Mouse (Mus musculus) lung, embryonic 16.5 days (tissue): ENCODE data around the gene Cdh4. TPM values are rescaled to one million over a fixed set of nuclear protein-coding genes. Genes with fewer than 3 reads are reported as not detected.

Experiments
- ATAC-seq: fragments of 200-750 bp; cut with Nextera tagmentation; 2 replicates; pipeline ENCODE4 v1.8.0; 2017; ENCODE audit warnings: low read depth, mild to moderate bottlenecking, moderate library complexity
- H3K27ac ChIP-seq: fragments of 300-500 bp; sonication (generic); 2 replicates; pipeline ENCODE4 v1.5.1; 2014; ENCODE audit warnings: mild to moderate bottlenecking, control low read depth, low read length
- H3K27me3 ChIP-seq: fragments of 300-500 bp; sonication (generic); 2 replicates; pipeline ENCODE4 v1.6.1; 2014; ENCODE audit warnings: low read depth, low read length, mixed read lengths; ENCODE audit not compliant: control insufficient read depth, insufficient read depth
- H3K36me3 ChIP-seq: fragments of 300-500 bp; sonication (generic); 2 replicates; pipeline ENCODE4 v1.6.1; 2014; ENCODE audit warnings: low read length; ENCODE audit not compliant: control insufficient read depth, insufficient read depth
- H3K4me1 ChIP-seq: fragments of 300-500 bp; sonication (generic); replicated peaks from 2 replicates; pipeline ENCODE4 v1.6.1; 2014; ENCODE audit warnings: low read length, mixed read lengths; ENCODE audit not compliant: control insufficient read depth, insufficient read depth
- H3K4me2 ChIP-seq: fragments of 300-500 bp; sonication (generic); 2 replicates; pipeline ENCODE4 v1.6.1; 2014; ENCODE audit warnings: low read depth, low read length, control low read depth
- H3K4me3 ChIP-seq: fragments of 300-500 bp; sonication (generic); 2 replicates; pipeline ENCODE4 v1.5.1; 2014; ENCODE audit warnings: mild to moderate bottlenecking, low read length, control low read depth
- H3K9ac ChIP-seq: fragments of 300-500 bp; sonication (generic); 2 replicates; pipeline ENCODE4 v1.6.1; 2014; ENCODE audit warnings: low read length, control low read depth
- H3K9me3 ChIP-seq: fragments of 300-500 bp; sonication (generic); 2 replicates; pipeline ENCODE4 v1.6.1; 2016; ENCODE audit warnings: low read length; ENCODE audit not compliant: control insufficient read depth
- WGBS: fragments of 180-500 bp; shearing (Covaris S2); extraction: QIAGEN DNeasy Blood & Tissue Kit; methylation state at CpG from one replicate; pipeline ENCODE4 v1.1.7; 2014; 5-methylcytosine and 5-hydroxymethylcytosine counted together
- polyA plus RNA-seq: library from polyadenylated mRNA; unstranded; fragments of >200 nt; fragmentation: Nextera tagmentation; extraction: Ambion mirVana; gene quantifications from 2 replicates; pipeline ENCODE4 v1.2.1, GENCODE M21; 2015

Cdh4 gene
- polyA plus RNA-seq, 1 experiment from 2014 or later = 7.0 TPM

DNA sequence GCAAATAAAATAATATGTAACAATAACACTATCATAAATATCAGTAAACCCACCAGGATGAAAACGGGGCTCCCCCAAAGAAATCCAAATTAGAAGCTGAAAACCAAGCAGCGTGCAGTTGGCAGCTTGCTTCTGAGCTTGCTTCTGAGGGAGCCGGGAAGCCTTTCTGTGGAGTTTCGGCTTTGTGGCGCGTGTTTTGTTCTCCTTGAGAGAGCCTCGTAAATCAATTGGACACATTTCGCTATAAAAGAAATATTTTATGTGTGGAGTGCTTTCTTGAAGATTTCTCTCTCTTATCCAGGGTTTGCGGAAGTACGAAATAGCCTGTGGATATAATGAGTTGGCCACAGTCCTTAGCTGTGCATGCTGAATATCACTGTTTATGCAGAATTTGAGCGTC, 131.1 kb downstream of the Cdh4 start:
- Histone ChIP-seq H3K27me3 (no peaks in the 10 kb centered on the region), H3K27ac (no peak overlapping the region), H3K9me3 (no peaks in the 10 kb centered on the region), H3K4me3 (no peak overlapping the region), H3K4me2 (no peak overlapping the region), H3K9ac (no peak overlapping the region), H3K4me1 (peaks cover 5% of the 10 kb centered on the region; the same call in 1 of the 2 replicates), H3K36me3 (no peaks in the 10 kb centered on the region)
- 70% methylated on average over 11 of the region's 11 CpGs for WGBS
- ATAC-seq = no peak

DNA sequence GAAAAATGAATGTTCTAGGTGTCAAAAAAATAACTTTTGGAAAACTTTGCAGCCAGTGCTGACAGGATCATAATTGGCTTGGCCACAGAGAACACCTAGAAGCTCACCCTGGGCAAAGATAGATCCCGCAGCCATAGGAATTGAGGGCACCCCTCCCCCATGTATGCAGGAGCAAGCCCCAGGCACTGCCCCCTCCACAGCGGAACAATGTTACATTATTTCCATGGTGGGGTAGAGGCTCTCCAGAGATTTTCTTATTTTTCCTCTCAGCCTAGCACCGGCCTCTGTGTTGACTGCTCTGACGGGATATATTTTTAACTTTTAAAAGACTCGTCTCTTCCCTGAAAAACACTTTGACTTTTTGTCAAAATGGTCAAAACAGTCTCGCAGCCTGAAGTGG, 131.6 kb downstream of the Cdh4 start:
- 72% methylated on average over 6 of the region's 6 CpGs for WGBS
- no peak for ATAC-seq

GRCm38 (mm10) chr2:179575585-179575984, 133.4 kb downstream of the Cdh4 start:
- no peaks in the 10 kb centered on the region for H3K36me3 ChIP-seq
- WGBS = 78% methylated on average over 7 of the region's 7 CpGs
- ATAC-seq = no peak

More for the DNA sequence above, 131.6 kb downstream of the Cdh4 start:
- Histone ChIP-seq H3K4me2 (no peak overlapping the region), H3K36me3 (no peaks in the 10 kb centered on the region), H3K4me3 (no peak overlapping the region), H3K9me3 (no peaks in the 10 kb centered on the region), H3K27ac (no peak overlapping the region), H3K27me3 (no peaks in the 10 kb centered on the region), H3K4me1 (peaks cover 5% of the 10 kb centered on the region; the same call in 1 of the 2 replicates), H3K9ac (no peak overlapping the region)

GRCm38 (mm10) chr2:179576221-179576620, 134.0 kb downstream of the Cdh4 start:
- Histone ChIP-seq H3K4me1 (0 out of 2 replicates have a peak, but pooled peaks cover under 1% of the 10 kb centered on the region), H3K9me3 (no peaks in the 10 kb centered on the region), H3K4me2 (no peak overlapping the region), H3K36me3 (no peaks in the 10 kb centered on the region), H3K9ac (no peak overlapping the region), H3K4me3 (no peak overlapping the region), H3K27me3 (no peaks in the 10 kb centered on the region), H3K27ac (no peak overlapping the region)
- no peak for ATAC-seq
- WGBS = 38% methylated on average over 1 of the region's 1 CpGs

More at GRCm38 (mm10) chr2:179575585-179575984, 133.4 kb downstream of the Cdh4 start:
- Histone ChIP-seq H3K27me3 (no peaks in the 10 kb centered on the region), H3K9me3 (no peaks in the 10 kb centered on the region), H3K9ac (no peak overlapping the region), H3K27ac (no peak overlapping the region), H3K4me3 (no peak overlapping the region), H3K4me1 (0 out of 2 replicates have a peak, but pooled peaks cover 2% of the 10 kb centered on the region), H3K4me2 (no peak overlapping the region)

GRCm38 (mm10) chr2:179578329-179578728, 136.1 kb downstream of the Cdh4 start:
- Histone ChIP-seq H3K4me3 (no peak overlapping the region), H3K36me3 (no peaks in the 10 kb centered on the region), H3K9ac (no peak overlapping the region), H3K4me2 (no peak overlapping the region), H3K9me3 (no peaks in the 10 kb centered on the region), H3K4me1 (no peaks in the 10 kb centered on the region), H3K27ac (no peak overlapping the region), H3K27me3 (no peaks in the 10 kb centered on the region)
- ATAC-seq = no peak
- 64% methylated on average over 3 of the region's 3 CpGs for WGBS

DNA sequence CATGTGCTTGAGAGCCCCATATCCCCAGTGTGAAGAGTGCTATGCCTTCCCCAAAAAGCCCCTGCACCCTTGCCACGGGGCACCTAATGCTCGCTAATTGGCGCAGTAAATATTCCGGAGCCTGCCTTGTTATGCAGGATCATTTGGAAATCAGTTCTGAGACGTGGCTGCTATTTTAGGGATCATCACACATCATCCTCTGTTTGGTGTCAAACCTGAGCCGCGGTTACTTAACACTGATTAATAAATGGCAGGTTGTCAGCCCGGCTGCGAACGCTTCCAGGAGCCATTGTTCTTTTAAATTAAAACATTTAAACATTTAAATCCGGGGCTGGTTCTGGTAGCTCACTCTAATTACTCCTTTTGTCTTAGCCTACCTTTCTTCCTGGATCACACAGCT, 136.6 kb downstream of the Cdh4 start:
- no peaks in the 10 kb centered on the region for H3K36me3 ChIP-seq
- no peak for ATAC-seq
- no peaks in the 10 kb centered on the region for H3K27me3 ChIP-seq
- H3K9me3 ChIP-seq = no peaks in the 10 kb centered on the region
- H3K4me2 ChIP-seq = no peak overlapping the region
- no peaks in the 10 kb centered on the region for H3K4me1 ChIP-seq
- H3K27ac ChIP-seq = no peak overlapping the region
- H3K4me3 ChIP-seq = no peak overlapping the region
- 62% methylated on average over 11 of the region's 11 CpGs for WGBS
- no peak overlapping the region for H3K9ac ChIP-seq

- Histone ChIP-seq H3K27me3 (no peaks in the 10 kb centered on the region), H3K4me3 (no peak overlapping the region), H3K9ac (no peak overlapping the region), H3K27ac (no peak overlapping the region), H3K4me1 (no peaks in the 10 kb centered on the region), H3K36me3 (no peaks in the 10 kb centered on the region), H3K4me2 (no peak overlapping the region), H3K9me3 (no peaks in the 10 kb centered on the region)
- no peak for ATAC-seq
- 47% methylated on average over 4 of the region's 4 CpGs for WGBS
These were observed 138.2 kb downstream of the Cdh4 start for GRCm38 (mm10) chr2:179580415-179580814.

GRCm38 (mm10) chr2:179581058-179581457, 138.8 kb downstream of the Cdh4 start:
- no peak overlapping the region for H3K27ac ChIP-seq
- no peak overlapping the region for H3K9ac ChIP-seq
- no peak for ATAC-seq
- H3K4me1 ChIP-seq = no peaks in the 10 kb centered on the region
- H3K4me3 ChIP-seq = no peak overlapping the region
- no peaks in the 10 kb centered on the region for H3K9me3 ChIP-seq
- H3K36me3 ChIP-seq = no peaks in the 10 kb centered on the region
- no peaks in the 10 kb centered on the region for H3K27me3 ChIP-seq
- H3K4me2 ChIP-seq = no peak overlapping the region
- WGBS = 76% methylated on average over 5 of the region's 5 CpGs

DNA sequence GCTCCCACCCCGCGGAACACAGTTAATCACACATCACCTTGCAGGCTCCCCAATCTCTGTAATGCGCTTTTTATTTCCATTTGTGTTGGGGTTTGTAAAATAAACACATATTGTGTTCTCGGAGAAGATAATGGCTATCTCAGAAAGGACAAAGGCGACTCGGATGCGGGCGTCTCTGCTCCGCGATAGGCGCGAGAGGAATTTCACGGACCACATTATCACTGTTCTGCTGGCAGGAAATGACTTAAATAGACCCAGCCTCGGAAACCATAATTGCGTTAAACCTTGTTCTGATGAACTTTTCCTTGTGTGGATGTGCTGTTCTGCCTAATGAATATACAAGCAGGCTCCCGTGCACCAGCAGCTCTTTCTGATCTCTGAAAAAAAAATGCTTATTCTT, 140.7 kb downstream of the Cdh4 start:
- Histone ChIP-seq H3K36me3 (no peaks in the 10 kb centered on the region), H3K4me3 (no peak overlapping the region), H3K27me3 (no peaks in the 10 kb centered on the region), H3K9ac (no peak overlapping the region), H3K27ac (no peak overlapping the region), H3K4me1 (no peaks in the 10 kb centered on the region), H3K9me3 (no peaks in the 10 kb centered on the region), H3K4me2 (no peak overlapping the region)
- ATAC-seq = no peak
- WGBS = 64% methylated on average over 16 of the region's 16 CpGs

DNA sequence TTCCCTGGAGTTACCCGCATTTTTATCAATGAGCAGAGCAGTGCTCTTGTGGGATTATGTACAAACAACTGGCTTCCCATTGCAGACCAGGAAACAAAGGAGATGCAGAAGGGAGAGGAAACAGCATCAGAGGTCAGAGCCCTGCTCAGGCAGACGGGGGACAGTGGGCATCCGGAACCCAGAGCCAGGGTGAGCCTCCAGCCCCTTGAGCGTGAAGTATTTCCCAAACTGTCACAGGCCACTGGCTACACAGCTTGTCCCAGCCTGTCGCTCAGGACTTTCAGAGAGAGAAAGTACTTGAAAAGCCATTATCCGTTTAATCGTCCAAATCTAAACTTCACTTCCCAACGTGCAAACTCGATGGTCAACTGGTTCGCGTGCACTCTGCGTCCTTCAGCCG, 142.4 kb downstream of the Cdh4 start:
- ATAC-seq = no peak
- no peak overlapping the region for H3K9ac ChIP-seq
- 45% methylated on average over 13 of the region's 13 CpGs for WGBS
- H3K27ac ChIP-seq = no peak overlapping the region
- no peaks in the 10 kb centered on the region for H3K36me3 ChIP-seq
- H3K9me3 ChIP-seq = no peaks in the 10 kb centered on the region
- H3K4me3 ChIP-seq = no peak overlapping the region
- H3K27me3 ChIP-seq = no peaks in the 10 kb centered on the region
- H3K4me1 ChIP-seq = no peaks in the 10 kb centered on the region
- no peak overlapping the region for H3K4me2 ChIP-seq
